Mouse (Mus musculus) WW6 (cell line): Measurements from ENCODE around the gene Trmt11.
A peak's percentile ranks its signal among the peaks of the same experiment; 100 is the strongest.
"Not testable (repeated sequence)": the region's sequence is repeated elsewhere in the genome, so short reads cannot be mapped to it uniquely, and the experiment has no call there.

Experiments used
- DNase-seq: peaks from one replicate; pipeline ENCODE4 v3.0.0-alpha.2; 2013; ENCODE audit warnings: low read depth, low spot score

The Trmt11 gene

DNA sequence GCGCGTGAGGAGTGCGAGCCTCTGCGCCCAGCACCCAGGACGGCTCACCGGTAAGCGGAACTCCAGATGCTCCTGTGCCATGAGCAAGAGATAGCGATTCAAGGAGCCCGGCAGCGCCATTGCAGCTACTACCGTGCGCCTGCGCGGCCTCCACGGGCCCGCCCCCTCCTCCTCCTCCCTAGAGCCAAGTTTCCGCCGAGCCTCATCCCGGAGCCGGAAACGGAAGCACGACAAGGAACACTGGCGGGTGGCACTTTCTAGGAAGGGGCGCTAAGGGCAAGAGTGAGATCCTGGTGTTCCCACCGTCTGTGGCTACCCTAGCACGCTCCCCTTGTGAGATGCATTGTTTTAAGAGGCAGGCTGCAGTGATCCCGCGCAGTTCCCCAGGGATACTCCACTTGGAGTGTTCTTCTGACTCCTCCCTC is at the start of gene Trmt11:
Gene Trmt11 (minus strand): TSS at position 208 of the 425 bp plus-strand sequence.
- DNase-seq = peak; percentile 66

DNA sequence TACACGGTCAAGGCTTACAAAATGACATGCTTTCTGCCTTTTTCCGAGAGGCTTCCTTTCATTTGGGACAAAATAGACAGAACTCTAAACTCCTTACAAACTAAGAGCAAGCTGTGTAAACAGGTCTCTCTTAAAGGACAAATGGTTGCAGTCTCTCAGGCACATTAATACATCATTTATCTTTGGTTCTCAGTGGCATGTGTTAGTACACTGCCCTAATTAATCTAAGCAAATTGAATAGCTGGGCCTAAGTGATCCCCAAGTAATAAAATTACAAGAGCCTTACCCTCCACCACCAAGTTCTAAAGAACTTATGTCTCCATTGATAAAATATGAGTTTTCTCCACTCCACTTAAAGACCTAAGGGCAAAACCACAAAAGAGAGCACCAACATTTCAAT is 47.1 kb upstream of the Trmt11 start:
- DNase-seq = no peak

DNA sequence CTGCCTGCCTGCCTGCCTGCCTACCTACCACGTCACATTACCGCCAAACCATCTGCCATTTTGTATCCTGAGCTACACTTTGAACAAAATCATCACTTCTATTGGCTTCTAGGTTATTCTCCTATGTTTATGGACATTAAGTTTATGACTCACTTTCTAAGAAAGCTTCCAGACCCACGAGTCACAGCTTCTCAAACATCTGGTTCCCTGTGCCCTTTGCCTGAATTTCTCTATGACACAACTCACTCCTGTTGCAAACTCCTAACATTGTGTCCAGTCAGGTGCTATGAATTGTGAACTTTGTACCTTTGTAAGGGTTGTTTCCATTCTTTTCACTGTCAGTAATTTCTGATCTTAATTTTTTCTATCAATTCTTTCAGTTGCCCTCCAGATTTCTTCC is 37.7 kb upstream of the Trmt11 start:
- no peak for DNase-seq

DNA sequence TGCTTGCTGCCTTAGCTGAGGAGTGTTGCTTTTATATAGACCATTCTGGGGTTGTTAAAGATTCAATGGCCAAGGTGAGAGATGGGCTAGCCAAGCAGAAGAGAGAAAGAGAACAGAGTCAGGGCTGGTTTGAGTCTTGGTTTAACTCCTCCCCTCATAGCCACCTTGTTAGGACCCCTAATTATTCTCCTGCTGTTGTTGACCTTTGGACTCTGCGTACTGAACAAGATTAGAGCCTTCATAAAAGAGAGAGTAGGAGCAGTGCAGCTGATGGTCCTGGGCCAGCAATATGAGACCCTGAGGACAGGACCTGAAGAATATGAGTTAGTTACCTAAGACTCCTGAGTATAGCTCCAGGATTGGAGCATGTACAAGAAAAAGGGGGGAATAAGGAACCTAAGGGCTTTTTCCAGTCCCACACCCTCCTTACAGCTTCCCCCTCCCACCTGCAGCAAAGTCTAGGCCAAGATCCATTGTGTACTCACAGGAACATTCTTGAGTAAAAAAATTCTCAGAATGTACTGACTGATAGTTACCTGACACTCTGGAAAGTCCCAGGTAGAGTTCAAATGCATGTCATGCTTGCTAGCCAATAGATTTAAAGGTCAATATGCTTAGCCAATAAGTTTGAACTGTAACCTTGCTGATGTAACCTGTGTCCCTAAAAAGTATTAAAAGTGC is 36.1 kb upstream of the Trmt11 start:
- not testable (repeated sequence) for DNase-seq

DNA sequence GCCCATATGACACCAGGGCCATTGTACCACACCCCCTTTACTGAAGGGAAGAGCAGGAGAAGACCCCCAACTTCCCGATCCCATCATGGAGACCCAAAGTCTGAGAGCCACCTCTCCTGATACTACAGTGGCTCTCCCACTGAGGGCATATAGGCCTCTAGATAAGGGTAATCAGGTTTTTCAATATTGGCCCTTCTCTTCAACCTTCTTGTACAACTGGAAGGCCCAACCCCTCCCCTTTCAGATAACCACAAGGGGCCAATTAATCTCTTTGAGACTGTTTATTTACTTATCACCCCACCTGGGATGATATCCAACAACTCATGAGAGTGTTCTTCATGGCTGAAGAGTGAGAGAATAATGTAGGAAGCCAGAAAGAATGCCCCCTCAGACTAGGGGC is 32.2 kb upstream of the Trmt11 start:
- DNase-seq = no peak

DNA sequence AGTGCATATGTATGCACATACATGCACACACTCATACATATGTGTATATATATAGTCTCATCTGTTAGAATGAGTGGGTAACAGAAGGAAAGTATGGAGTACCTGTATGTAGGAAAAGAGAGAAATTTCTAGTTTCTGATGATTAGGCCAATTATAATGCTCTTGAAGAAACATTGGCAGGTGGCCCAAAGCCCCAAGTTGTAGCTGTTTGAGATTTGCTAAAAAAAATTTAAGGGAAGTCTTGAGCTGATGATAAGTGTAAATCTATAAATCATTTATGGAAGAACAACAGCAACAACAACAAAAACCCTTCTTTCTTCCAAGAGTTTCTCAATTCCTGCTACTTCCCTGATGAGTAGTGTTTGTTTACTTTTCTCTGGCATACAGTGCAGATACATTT is 29.4 kb upstream of the Trmt11 start:
- no peak for DNase-seq

DNA sequence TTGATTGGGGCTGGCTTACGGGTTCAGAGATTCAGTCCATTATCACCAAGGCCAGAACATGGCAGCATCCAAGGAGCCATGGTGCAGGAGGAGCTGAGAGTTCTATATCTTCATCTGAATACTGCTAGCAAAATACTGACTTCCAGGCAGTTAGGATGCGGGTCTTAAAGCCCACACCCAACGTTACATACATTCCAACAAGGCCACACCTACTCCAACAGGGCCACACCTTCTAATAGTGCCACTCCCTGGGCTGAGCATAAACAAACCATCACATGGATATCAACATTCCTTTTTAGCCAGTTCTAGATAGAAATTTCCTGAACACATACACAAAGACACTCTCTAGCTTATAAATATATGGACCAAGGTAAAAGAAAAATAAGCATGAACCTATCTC is 29.0 kb upstream of the Trmt11 start, which contains the start of gene Hint3:
Gene Hint3 (minus strand): TSS at position 120 of the 400 bp plus-strand sequence.
- DNase-seq = no peak

DNA sequence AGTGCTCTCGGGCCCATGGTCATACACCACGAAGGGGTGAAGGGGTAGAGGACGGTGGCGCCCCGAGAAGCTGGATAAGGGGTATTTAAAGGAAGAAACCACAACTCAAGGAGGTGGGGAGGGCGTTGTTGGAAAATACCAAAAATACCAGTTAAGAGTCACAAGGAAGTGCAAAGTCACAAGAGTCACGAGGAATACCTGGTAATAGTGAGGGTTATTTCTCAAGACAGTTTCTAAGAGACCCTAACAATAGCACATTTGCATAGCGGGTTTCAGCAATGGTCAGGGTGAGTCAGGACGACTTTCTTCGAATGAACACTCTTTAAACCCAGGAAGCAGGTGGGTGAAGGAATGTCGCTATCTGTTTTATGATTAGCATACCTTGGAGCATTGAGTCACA is 27.9 kb upstream of the Trmt11 start:
- DNase-seq = not testable (repeated sequence)

DNA sequence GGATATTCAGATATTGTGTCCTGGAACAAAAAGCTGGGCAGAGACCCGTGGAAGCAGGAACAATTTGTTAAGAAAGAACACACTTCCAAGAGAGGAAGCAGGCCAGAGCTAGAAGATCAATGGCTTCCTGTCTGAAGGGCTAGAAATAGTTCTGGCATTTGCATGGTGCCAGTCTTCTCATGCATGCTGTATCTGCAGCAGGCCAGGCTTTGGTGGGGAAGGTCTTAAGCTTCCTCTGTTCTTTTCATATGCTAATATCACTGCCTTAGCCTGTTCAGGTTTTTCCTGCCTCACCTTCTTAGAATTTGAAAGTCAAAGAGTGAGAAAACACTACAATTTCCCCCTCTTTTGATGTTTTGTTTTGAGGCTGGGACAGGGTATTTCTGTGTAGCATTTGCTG is 27.0 kb upstream of the Trmt11 start:
- DNase-seq = peak; percentile 14

DNA sequence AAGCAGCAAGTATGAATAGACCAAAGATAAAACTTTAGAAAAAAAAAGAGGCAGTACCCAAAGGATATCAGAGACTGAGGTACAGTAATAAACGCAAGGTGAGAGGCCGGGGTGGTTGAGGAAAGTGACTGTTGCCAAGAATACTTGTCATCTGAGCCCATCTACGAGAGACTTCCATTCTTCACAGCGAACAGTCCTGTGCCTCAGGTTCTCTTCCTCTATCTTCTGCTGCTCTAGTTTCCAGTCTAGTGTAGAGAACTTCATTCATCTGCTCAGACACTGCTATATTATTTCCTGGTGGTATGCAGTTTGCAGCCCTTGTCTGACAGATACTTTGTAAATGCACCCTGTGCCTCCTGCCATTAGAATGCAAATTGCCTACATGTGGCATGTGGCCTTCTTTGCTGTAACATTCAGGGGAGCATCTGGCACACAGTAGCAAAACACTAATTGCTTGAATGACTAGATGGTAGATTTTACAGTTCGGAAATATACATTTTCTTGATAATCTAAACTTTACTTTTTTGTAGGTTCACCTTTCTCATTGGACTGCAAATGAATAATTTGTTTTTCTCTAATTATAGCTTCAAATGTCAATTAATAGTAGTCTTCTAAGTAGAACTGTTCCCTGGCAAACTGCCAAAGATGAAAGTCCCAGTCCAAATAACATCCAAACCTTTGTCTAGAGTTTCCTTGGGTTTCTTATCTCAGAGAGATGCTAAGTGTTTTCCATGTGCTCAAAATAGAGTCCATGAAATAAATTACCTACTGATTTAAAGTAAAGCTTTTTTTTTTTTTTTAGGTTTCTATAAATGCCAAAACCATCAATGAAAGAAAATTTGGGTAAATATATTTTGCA is 23.8 kb upstream of the Trmt11 start:
- DNase-seq = no peak

DNA sequence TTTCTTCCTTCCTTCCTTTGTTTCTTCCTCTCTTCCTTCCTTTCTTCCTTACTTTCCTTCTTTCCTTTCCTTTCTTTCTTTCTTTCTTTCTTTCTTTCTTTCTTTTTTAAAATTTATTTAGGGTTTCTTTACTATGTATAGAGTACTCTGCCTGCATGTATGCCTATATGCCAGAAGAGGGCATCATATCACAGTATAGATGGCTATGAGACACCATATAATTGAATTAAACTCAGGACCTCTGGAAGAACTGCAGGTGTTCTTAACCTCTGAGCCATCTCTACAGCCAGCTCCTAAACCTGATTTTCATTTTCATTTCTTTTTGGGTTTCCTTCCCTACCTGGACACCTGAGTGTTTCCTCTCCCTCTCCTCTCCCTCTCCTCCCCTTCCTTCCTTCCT is 22.4 kb upstream of the Trmt11 start:
- DNase-seq = no peak

DNA sequence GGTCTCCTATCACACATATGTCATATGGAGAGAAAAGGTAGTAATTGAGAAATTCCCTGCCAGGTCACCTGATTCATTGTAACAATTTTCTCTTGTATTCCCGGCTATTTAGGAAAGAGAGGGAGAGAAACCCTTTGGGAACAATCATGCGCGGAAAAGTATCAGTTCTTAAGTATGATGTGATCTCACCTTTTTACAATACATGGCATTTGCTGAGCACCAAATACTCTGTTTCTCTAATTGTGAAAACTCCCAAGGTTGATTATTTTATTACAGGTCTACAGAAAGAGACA is 18.3 kb upstream of the Trmt11 start:
- no peak for DNase-seq

DNA sequence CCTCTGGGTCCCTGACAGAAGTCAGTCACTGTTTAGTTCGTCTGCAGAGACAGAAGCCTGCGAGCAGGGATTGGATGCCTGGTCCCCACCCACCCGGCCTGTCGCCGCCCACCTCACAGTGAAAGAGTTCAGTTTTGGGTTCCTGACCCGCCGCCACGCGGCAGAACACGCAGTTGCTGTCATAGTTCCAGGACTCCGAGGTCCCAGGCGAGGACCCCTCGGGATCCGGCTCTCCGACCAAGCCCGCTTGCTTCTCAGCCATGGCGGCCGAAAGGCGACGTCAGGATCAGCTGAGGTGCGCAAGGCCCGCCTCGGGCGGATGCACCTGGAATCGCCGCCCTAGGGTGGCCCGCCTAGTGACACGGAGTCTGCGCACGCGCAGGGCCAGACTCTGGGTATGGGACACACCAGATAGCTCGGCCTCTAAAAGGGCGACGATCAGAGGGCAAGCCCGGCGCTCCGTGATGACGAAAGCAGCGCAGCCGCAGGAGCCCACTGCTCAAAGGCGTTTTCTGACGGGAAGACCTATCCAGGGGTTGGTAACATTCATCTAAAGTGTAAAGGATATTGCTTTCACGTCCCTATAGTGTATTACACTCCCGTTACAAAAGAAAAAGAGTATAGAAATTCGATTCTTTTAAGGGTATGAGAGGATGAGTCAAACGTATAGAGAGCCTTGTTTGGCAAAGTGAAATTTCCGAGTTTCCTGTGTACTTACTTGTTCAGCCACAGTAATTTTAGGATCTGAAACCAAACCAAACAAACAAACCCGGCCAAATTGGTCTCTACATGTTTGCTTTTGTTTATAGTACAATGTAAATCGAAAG is 17.8 kb upstream of the Trmt11 start:
- DNase-seq = peak; percentile 89

DNA sequence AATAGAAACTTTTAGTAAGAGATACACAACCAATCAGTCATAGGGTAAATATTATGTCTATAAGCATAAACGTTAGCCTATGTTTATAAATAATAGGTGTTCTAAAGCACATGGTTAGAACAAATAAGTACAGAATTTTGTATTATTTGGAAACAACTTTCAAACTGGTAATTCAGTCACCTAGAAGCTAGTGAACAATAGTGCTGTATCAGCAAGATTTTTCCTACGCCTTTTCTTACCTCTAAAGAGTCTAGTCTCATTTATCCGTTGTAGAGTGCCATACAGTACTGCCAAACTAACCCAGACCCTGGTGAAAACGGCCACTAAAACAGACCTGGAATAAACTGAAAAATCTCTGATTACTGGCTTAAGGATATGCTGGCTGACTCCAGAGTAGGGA is 12.5 kb upstream of the Trmt11 start:
- DNase-seq = no peak

DNA sequence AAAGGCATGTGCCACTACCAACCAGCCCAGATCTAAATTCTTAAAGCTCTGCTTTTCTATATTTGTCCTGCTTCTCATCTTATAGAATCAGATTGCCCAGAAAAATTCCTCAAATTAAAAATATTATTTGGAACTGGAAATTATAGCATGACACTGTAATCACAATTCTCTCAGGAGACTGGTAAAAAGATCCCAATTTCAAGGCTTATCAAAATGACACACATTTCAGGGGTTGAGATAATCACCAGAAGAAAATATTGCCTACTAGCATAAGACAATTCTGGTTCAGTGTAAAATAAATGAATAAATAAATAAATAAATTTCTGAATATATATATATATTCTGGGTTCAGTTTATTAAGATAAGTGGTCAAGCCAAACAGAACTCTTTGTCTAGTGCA is 9.1 kb upstream of the Trmt11 start:
- DNase-seq = no peak

DNA sequence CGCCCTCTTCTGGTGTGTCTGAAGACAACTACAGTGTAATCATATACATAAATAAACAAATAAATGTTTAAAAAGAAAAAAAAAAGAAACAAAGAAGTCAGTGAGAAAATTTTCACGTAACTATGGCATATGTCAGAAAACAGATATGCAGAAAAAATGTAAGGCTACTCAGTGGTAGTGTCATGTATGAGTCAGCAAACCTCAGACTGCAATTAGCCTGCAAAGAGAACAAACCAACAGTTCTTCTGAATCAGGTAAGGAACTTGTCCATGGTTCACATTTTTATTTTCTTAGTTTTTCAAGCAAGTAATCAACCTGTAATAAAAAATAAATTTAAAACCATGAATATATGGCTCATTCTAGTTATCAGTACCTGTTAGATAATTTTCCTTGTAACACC is 7.6 kb upstream of the Trmt11 start:
- DNase-seq = no peak

DNA sequence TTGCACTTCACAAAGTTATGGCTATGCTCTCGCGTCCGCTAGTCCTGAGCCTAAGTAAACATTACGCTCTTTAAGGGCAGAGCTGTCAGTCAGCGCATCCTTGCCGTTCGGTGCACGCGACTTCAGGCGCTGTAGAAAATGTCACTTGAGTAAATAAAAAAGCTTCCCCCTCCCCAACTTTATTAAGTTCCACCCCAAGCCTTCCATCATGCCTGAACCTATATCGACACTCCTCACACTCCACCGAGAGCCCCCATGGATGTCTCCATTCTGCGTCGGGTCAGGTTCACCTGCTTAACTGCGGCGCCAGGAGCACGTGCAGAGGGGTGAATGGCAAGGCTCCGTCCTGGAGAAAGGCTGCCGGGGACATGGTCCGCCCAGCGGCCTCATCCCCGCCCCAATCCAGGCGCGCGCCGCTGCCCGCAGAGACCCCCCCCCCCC is 435 bp downstream of the Trmt11 start:
- peak; percentile 33 for DNase-seq

DNA sequence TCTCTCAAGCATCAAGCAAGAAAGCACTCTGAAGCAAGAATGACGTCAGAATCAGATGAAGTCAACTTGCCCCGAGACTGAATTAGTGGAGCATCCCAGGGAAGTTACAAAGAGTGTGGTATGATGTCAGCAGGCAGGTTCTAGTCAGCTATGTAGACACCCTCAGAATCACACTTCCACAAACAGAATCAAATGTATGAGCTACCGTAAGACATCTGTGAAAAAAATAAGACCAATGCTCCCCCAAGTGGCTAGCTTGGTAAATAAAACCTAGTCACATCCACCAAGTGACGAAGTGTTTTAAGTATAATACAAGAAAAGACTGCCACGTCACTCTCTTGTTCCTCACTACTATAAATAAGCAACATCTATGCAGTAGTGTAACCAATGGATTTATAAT is 13.5 kb downstream of the Trmt11 start:
- no peak for DNase-seq

DNA sequence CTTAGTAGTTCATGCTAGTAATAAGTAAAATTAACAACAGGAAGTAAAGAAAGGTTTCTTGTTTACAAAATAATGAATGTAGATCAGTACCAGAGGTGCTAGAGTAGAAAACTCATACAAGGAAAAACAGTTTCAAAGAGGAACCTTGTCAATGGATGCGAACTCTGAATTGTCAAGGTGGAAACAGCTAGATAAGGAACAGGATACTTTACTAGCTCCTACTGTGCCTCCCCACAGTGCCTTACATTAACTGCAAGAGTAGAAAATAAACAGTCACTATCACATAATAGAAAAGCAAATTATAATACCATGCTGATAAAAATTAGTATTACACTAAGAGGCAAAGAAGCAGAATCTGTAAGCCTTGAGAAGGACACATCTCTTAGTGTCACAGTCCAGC is 14.9 kb downstream of the Trmt11 start:
- DNase-seq = no peak

DNA sequence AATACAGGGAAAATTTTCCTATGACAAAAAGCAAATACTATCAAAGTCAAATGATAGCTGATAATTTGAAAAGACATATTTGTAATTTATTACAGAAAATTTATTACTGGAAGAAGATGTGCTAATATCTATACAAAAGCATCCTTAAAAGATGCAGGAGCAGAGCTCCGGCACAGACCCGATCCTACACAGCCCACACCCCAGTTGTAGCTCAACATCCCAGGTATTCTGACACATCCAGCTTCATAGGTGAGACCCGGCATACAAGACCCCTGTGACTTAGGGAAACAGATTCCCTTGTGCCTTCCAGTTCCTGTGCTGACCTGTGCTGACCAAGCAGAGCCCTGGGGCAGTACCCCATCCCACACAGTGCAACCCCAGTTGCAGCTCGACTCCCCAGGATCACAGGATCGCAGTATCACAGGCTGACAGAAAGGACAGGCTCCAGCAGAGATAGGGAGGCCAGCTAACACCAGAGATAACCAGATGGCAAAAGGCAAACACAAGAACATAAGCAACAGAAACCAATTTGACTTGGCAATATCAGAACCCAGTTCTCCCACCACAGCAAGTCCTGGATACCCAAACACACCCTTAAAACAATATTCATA is 22.8 kb downstream of the Trmt11 start:
- DNase-seq = no peak

DNA sequence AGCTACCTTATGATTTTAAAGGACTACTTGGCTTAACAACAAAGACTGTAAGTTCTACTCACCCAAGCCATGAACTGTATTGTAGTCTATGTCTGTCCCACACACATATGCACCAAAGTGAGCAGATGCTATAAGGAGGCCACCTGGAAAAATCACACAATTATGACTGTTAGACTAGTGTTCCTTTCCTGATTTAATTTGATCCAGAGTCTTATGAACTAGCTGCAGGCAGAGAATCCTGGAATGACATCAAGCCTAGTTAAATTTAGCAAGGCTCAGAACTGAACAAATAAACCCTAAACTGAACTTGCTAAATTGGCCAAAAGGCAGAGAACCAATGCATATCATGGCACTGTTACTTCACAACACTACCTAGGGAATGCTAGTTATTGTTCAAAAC is 34.2 kb downstream of the Trmt11 start:
- DNase-seq = no peak

DNA sequence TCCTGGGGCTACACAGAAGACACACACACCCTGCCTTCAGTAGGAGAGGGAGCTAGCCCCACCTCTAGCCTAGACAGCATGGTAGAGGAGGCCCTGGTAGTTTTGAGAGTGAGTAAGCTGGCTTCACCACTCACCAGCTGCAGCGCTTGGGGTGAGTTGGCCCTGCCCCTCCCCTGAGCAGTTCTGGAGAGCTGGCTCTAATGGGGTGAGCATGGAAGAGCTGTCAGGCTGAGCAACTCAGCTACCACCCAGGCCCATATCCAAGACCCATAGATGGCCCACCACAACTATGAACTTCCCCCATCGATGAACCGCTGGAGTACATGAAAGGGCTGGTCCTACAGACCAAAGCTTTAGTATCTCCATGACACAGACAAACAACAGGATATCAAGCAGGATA is 35.9 kb downstream of the Trmt11 start:
- no peak for DNase-seq
